Mouse (Mus musculus): Measurements from ENCODE around the gene Rapgef4.

DNA sequence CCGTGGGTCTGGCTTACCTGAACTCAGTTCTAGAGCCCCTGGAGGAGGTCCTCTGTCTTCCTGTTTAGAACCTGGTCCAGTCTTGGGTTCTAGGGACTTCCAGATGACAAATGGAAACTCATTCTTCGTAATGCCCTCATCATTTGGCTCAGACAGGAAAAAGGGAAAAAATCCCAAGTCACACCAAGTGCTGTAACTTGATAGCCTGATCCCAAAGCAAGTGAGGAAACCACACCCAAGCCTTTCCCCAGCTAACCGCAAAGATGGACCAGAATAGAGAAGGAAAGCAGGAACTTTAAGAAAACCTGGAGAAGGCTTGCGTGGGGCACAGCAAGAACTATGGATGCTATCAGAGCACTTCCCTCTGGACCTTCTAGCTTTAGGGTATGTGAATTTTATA is 167.6 kb downstream of the Rapgef4 start:
- TF ChIP-seq CTCF (IDR thresholded peaks at IDR 0.05) (no peak), EP300 (IDR thresholded peaks at IDR 0.05) (no peak)

All from lung, postnatal 0 days (tissue).